In genomic region chr10:25017843-25018242, GRCm38 (mm10) we compare ENCODE assay signal across 25 mouse cellular contexts.
"Had no signal": no experiment of that assay in that cellular context is flagged by ENCODE, and none has a peak within 500 bp of the region (broad histone marks: within the 10 kb centered on the region; RNA-seq: fewer than 3 reads in every experiment).

No protein-coding gene starts in this region.

- ATAC-seq: forebrain, postnatal 0 days; hindbrain, postnatal 0 days; intestine, embryonic 16.5 days had no signal

- H3K9ac ChIP-seq: forebrain, postnatal 0 days; heart, embryonic 13.5 days; heart, embryonic 15.5 days; hindbrain, embryonic 13.5 days; hindbrain, embryonic 15.5 days; kidney, embryonic 15.5 days; limb, embryonic 13.5 days had no signal

- H3K9me3 ChIP-seq: heart, embryonic 13.5 days; heart, embryonic 15.5 days; hindbrain, embryonic 15.5 days; kidney, embryonic 15.5 days; limb, embryonic 13.5 days had no signal

- H3K4me1 ChIP-seq: heart, embryonic 13.5 days; heart, embryonic 15.5 days; hindbrain, embryonic 13.5 days; hindbrain, embryonic 15.5 days had no signal

- H3K27me3 ChIP-seq: heart, embryonic 13.5 days; heart, embryonic 15.5 days; hindbrain, embryonic 13.5 days; hindbrain, embryonic 15.5 days; kidney, embryonic 15.5 days; limb, embryonic 13.5 days had no signal

- H3K4me3 ChIP-seq: heart, adult 2 months; heart, embryonic 13.5 days; heart, embryonic 15.5 days; hindbrain, embryonic 13.5 days; hindbrain, embryonic 15.5 days; kidney, embryonic 15.5 days; limb, embryonic 13.5 days had no signal

- H3K4me2 ChIP-seq: heart, embryonic 11.5 days; heart, embryonic 13.5 days; heart, embryonic 15.5 days; hindbrain, embryonic 13.5 days; hindbrain, embryonic 15.5 days; kidney, embryonic 15.5 days; limb, embryonic 13.5 days had no signal

- H3K27ac ChIP-seq: heart, adult 2 months; heart, embryonic 13.5 days; heart, embryonic 15.5 days; hindbrain, embryonic 13.5 days; hindbrain, embryonic 15.5 days; hindbrain, postnatal 0 days; kidney, embryonic 15.5 days; kidney, postnatal 0 days; limb, embryonic 13.5 days had no signal

- DNase-seq: forebrain, postnatal 0 days; gastrocnemius, postnatal 14 days; gastrocnemius, postnatal 36 days; heart, adult 11 months; heart, adult 2 months; heart, postnatal 14 days; heart, postnatal 36 days; kidney, adult 11 months; kidney, adult 2 months; kidney, adult 9 months; kidney, postnatal 14 days; kidney, postnatal 36 days; layer of hippocampus, adult 9-11 months; layer of hippocampus, postnatal 36 days; left cerebral cortex, postnatal 4 days had no signal

- H3K36me3 ChIP-seq: heart, embryonic 13.5 days; heart, embryonic 15.5 days; hindbrain, embryonic 13.5 days; hindbrain, embryonic 15.5 days; kidney, embryonic 15.5 days; limb, embryonic 13.5 days had no signal
